Mouse (Mus musculus): Measurements from ENCODE around the gene Cyp8b1. TPM values are rescaled to one million over a fixed set of nuclear protein-coding genes. Genes with fewer than 3 reads are reported as not detected.
A peak's percentile ranks its signal among the peaks of the same experiment; 100 is the strongest.

The Cyp8b1 gene
- total and polyA plus RNA-seq, 2 experiments from 2014 or later: not detected

- no peak for TF ChIP-seq CTCF (IDR thresholded peaks at IDR 0.05)
- H3K36me3 ChIP-seq (ENCODE audit: insufficient read depth, low read length): no peaks in the 10 kb centered on the region
- no peaks in the 10 kb centered on the region for H3K27me3 ChIP-seq (ENCODE audit: insufficient read depth, low read length)
- no peak overlapping the region for H3K4me3 ChIP-seq (ENCODE audit: low read depth, low read length)
- no peak overlapping the region for H3K4me2 ChIP-seq (ENCODE audit: low read depth, low read length, poor library complexity, severe bottlenecking)
- WGBS: 85% methylated on average over 4 of the region's 4 CpGs
- no peak overlapping the region for H3K9ac ChIP-seq (replicated peaks; ENCODE audit: low read length, poor library complexity, severe bottlenecking)
- H3K9me3 ChIP-seq (ENCODE audit: low read length): no peaks in the 10 kb centered on the region
- H3K4me1 ChIP-seq (ENCODE audit: insufficient read depth, low read length): no peaks in the 10 kb centered on the region
- no peak for DNase-seq (ENCODE audit: low spot score)
- no peak overlapping the region for H3K27ac ChIP-seq (ENCODE audit: low read depth, low read length)
- ATAC-seq (ENCODE audit: low FRiP score): no peak
Observed at GRCm38 (mm10) chr9:121948431-121948830, 32.3 kb upstream of the Cyp8b1 start.

DNA sequence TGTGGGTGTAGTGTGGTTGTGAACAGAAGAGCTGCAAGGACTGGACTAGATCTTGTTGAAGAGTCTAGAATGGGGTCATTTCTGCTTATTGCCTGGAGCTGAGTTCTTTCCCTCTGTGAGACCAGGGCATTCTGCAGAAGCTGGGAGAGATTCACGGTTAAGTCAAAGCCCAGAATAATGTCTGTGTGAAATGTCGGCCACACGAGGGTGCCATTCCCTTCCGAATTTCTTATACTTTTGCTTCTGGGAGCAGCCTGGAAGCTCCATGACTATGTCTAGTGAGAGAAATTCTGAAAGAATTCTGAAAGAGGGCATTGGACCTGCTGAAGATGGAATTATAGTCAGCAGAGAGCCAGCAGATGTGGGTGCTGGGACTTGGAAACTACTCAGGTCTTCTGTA, 31.7 kb upstream of the Cyp8b1 start:
- Histone ChIP-seq H3K9me3 (ENCODE audit: low read length) (no peaks in the 10 kb centered on the region), H3K36me3 (ENCODE audit: insufficient read depth, low read length) (no peaks in the 10 kb centered on the region), H3K27ac (ENCODE audit: low read depth, low read length) (no peak overlapping the region), H3K27me3 (ENCODE audit: insufficient read depth, low read length) (no peaks in the 10 kb centered on the region), H3K4me3 (ENCODE audit: low read depth, low read length) (no peak overlapping the region), H3K4me2 (ENCODE audit: low read depth, low read length, poor library complexity, severe bottlenecking) (no peak overlapping the region), H3K4me1 (ENCODE audit: insufficient read depth, low read length) (no peaks in the 10 kb centered on the region), H3K9ac (replicated peaks; ENCODE audit: low read length, poor library complexity, severe bottlenecking) (no peak overlapping the region)
- DNase-seq (ENCODE audit: low spot score) (peak; percentile 84), ATAC-seq (ENCODE audit: low FRiP score) (no peak)
- 3% methylated on average over 4 of the region's 4 CpGs for WGBS
- peak; percentile 82 for TF ChIP-seq CTCF (IDR thresholded peaks at IDR 0.05)

DNA sequence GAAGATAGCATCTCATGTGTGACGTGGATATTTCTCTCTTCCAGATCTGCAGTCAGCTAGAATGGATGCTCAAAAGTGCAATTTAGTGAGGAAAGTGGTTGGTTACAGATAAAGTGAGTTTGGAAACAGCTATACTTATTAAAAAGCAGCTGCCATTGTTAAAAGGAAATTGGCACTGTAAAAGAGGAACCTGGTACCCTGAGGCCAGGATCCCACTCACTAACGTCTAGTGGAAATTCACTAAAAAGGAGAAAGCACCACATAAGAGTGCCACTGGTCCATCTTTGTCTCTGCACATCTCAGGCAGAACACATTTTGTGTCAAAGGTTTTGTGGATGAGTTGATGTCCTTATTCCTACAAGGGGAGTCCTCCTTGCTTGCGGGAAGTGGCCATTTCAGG, 27.5 kb upstream of the Cyp8b1 start:
- Histone ChIP-seq H3K27ac (ENCODE audit: low read depth, low read length) (no peak overlapping the region), H3K9me3 (ENCODE audit: low read length) (no peaks in the 10 kb centered on the region), H3K4me2 (ENCODE audit: low read depth, low read length, poor library complexity, severe bottlenecking) (no peak overlapping the region), H3K4me1 (ENCODE audit: insufficient read depth, low read length) (no peaks in the 10 kb centered on the region), H3K9ac (replicated peaks; ENCODE audit: low read length, poor library complexity, severe bottlenecking) (no peak overlapping the region), H3K4me3 (ENCODE audit: low read depth, low read length) (no peak overlapping the region), H3K27me3 (ENCODE audit: insufficient read depth, low read length) (no peaks in the 10 kb centered on the region), H3K36me3 (ENCODE audit: insufficient read depth, low read length) (no peaks in the 10 kb centered on the region)
- WGBS: 84% methylated on average over 3 of the region's 3 CpGs
- no peak for DNase-seq (ENCODE audit: low spot score)
- TF ChIP-seq CTCF (IDR thresholded peaks at IDR 0.05): no peak
- no peak for ATAC-seq (ENCODE audit: low FRiP score)

DNA sequence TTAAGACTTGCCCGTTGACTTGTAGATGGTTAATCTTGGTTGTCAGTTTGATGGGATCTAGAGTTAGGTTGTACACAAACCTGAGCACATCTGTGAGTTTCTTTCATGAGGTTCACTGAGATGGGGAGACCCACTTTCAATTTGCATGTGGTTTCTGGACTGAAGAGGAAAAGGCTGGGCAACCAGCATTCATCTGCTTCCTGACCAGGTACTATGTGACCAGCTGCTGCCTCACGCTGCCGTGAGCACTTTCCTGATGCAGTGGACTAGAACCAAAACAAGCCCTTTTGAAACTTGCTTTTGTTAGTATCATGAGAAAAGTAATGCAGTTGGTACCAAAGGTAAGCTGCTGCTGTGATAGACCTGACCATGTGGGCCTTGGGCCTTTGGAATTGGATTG, 26.9 kb upstream of the Cyp8b1 start:
- WGBS: 87% methylated on average over 3 of the region's 3 CpGs
- no peak for TF ChIP-seq CTCF (IDR thresholded peaks at IDR 0.05)
- DNase-seq (ENCODE audit: low spot score) (no peak), ATAC-seq (ENCODE audit: low FRiP score) (no peak)
- no peaks in the 10 kb centered on the region for H3K9me3 ChIP-seq (ENCODE audit: low read length)
- no peaks in the 10 kb centered on the region for H3K36me3 ChIP-seq (ENCODE audit: insufficient read depth, low read length)
- no peak overlapping the region for H3K9ac ChIP-seq (replicated peaks; ENCODE audit: low read length, poor library complexity, severe bottlenecking)
- no peak overlapping the region for H3K4me2 ChIP-seq (ENCODE audit: low read depth, low read length, poor library complexity, severe bottlenecking)
- H3K4me3 ChIP-seq (ENCODE audit: low read depth, low read length): no peak overlapping the region
- H3K27ac ChIP-seq (ENCODE audit: low read depth, low read length): no peak overlapping the region
- H3K27me3 ChIP-seq (ENCODE audit: insufficient read depth, low read length): no peaks in the 10 kb centered on the region
- H3K4me1 ChIP-seq (ENCODE audit: insufficient read depth, low read length): no peaks in the 10 kb centered on the region

DNA sequence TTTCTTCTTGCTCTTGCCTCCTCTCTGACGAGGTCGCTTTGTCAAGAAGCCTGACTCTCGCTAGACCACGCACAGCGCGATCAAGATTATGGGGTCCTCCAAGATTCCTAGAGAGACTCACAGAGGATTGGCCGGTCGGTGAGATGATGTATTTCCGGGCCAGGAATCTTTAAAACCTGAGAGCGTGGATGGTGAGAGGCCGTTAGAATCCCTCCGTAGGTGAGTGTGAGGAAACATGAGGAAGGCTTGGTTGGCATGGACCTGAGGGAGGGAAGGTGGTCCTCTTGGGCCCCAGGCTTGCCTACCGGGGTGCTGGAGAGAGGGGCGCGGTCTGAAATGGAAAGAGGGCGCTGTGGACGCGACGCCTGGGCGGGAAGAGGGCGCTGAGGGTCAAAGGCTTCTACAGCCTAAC, 21.8 kb upstream of the Cyp8b1 start:
- WGBS: 60% methylated on average over 21 of the region's 21 CpGs
- Histone ChIP-seq H3K4me1 (ENCODE audit: insufficient read depth, low read length) (no peaks in the 10 kb centered on the region), H3K27ac (ENCODE audit: low read depth, low read length) (peak overlapping the region; percentile 59; the same call in 1 of the 2 replicates), H3K9ac (replicated peaks; ENCODE audit: low read length, poor library complexity, severe bottlenecking) (peak overlapping the region; percentile 40; the same call in 1 of the 2 replicates), H3K9me3 (ENCODE audit: low read length) (no peaks in the 10 kb centered on the region), H3K27me3 (ENCODE audit: insufficient read depth, low read length) (no peaks in the 10 kb centered on the region), H3K4me3 (ENCODE audit: low read depth, low read length) (peak overlapping the region; percentile 38), H3K4me2 (ENCODE audit: low read depth, low read length, poor library complexity, severe bottlenecking) (peak overlapping the region; percentile 44), H3K36me3 (ENCODE audit: insufficient read depth, low read length) (no peaks in the 10 kb centered on the region)
- peak; percentile 84 for DNase-seq (ENCODE audit: low spot score)
- TF ChIP-seq CTCF (IDR thresholded peaks at IDR 0.05): no peak
- peak; percentile 84; the same call in 1 of the 2 replicates for ATAC-seq (ENCODE audit: low FRiP score)

- ATAC-seq (ENCODE audit: low FRiP score): peak; percentile 67
- peak overlapping the region; percentile 38 for H3K4me3 ChIP-seq (ENCODE audit: low read depth, low read length)
- 69% methylated on average over 6 of the region's 6 CpGs for WGBS
Observed at GRCm38 (mm10) chr9:121937451-121937864, 21.4 kb upstream of the Cyp8b1 start.

More at GRCm38 (mm10) chr9:121937451-121937864, 21.4 kb upstream of the Cyp8b1 start:
- Histone ChIP-seq H3K4me1 (ENCODE audit: insufficient read depth, low read length) (no peaks in the 10 kb centered on the region), H3K9me3 (ENCODE audit: low read length) (no peaks in the 10 kb centered on the region), H3K36me3 (ENCODE audit: insufficient read depth, low read length) (no peaks in the 10 kb centered on the region), H3K9ac (replicated peaks; ENCODE audit: low read length, poor library complexity, severe bottlenecking) (no peak overlapping the region), H3K4me2 (ENCODE audit: low read depth, low read length, poor library complexity, severe bottlenecking) (peak overlapping the region; percentile 44), H3K27ac (ENCODE audit: low read depth, low read length) (peak overlapping the region; percentile 59), H3K27me3 (ENCODE audit: insufficient read depth, low read length) (no peaks in the 10 kb centered on the region)
- peak; percentile 44 for DNase-seq (ENCODE audit: low spot score)
- no peak for TF ChIP-seq CTCF (IDR thresholded peaks at IDR 0.05)

Data from midbrain, postnatal 0 days (tissue).